Mouse (Mus musculus) heart, adult 11 months (tissue): ENCODE results near the gene Ap3m1.

Experiments used
- DNase-seq: peaks from one replicate; pipeline ENCODE4 v3.0.0; 2022

Ap3m1 gene

DNA sequence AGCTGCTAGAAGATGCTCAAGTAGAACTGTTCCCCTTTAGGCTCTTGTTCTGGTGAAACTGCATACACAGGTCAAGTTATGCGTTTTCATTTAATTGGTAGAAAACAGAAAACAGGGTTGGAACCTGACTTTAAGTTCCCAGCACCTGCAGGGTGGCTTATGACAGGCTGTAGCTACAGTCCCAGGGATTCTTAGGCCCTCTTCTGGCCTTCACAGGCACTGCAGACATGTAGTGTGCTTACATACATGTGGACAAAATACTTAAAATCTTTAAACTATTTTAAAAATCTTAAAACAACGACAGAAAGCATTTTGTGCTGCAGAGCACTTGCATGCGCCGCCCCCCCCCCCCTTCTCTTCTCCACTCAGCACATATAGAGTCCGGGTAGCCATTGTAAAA lies 17.3 kb upstream of the Ap3m1 start:
- DNase-seq, result no peak

DNA sequence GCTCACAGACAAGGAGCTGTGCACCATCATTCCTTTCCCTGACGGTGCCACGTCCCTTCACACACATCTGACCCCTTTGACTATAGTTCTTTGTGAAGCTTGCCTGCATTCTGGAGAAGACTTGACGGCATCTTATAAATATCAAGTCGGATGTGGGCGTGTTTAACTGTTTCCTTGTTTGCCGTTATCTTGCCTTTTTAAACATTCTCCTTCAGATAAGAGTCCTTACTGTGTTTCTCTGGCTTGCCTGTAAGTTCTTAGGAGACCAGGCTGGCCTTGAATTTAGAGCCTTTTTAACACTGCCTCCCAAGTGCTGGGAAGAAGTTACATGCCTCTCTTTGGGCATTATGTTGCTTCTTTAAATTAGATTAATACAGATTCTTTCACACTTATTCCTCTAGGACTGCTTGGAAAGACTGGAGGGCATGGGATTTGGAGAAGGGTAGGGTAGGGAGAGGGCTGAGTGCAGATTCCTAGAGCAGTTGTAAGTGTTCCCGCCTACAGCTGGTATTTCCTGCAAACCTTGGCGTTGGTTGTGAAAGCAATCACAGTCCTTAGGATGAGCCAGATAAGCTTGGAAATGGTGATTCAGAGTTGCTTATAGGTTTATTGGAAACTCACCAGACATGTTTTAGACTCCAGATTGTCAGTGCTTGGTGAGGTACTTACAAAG lies 13.3 kb upstream of the Ap3m1 start:
- DNase-seq, result peak; percentile 73

DNA sequence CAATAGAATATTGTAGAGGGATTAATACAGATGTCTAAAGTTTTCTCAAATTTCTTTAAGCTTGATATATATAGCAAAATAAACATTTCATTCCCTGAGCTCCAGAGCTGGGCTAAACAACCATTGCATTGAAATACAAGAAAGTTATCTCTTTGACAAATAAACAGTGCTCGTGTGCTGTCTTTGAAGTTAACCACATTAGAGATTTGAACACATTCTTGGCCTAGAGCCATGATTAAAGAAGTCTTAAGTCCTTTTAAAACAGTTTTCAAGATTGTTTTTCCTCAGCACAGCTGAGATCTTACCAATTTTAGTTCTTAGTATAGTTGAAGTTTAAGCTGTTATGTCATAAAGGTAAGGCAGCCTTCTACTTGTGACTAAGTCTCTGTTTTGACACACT lies 12.0 kb upstream of the Ap3m1 start:
- DNase-seq, result no peak

DNA sequence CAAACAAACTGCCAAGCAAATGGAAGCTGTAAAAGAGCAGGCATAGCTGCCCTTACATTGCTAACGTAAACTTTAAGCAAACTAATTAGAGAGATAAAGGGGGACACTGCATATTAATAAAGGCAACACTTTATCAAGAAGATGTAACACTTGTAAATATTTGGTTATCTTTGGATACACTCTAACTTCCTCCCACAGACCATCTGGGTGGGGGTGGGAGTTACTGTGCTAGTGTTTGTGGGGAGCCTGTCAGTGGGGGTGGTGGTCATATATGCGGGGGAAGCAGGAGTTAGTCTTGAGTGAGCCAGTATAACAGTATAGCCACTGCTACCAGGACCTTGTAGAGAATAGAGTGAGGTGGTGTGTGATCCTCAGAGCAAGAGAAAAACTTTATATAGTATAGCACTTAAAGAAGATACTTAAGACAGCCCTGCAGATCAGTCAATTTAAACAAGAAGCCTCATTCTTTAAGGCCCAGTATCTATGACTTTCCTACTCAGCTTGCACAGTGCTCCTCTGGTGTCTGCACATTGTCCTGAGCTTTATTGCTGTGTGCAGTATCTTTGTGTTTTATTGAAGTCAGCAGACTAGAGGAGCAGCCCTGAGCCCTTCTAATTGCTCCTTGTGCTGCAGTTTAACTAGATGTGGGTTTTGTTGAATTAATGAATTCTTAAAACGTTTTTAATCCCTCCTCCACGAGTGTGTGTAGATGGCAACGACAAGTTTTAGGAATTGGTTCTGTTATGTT lies 10.6 kb upstream of the Ap3m1 start:
- DNase-seq, result peak; percentile 68

DNA sequence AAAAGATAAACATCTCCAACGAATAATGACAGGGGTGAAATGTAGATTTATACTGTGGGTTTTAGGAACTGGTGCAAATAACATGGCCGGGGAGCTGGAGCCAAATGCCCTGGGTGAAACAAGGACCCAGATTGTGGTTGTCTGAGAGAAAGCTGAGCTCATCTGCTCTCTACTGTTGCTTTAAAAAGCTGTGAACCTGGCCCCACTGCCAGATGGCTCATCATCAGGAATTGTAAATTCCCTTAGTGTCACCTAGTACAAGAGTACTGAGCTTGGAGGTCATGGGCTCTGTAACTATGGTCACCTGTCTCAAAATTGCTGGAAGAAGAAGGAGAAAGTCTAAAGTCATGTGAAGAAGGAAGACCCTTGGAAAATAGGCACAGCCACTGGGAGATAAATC lies 6.7 kb upstream of the Ap3m1 start:
- DNase-seq, result peak; percentile 93

DNA sequence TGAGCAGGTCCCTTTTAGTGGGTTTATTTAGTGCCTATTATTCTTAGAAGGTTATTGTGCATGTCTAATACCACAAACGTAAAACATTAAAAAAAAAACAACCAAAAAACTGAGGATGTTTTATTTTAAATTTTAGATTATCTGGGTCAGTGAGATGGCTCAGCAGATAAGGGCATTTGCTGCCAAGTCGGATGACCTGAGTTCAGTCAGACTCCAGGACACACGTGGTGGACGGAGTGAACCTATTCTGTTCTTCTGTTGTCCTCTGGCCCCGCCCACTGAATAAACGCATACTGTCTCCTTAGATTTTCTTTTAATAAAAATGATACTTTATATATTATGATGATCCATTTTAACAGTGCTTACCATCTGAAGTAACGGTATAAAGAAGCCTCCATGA lies 1.3 kb upstream of the Ap3m1 start:
- peak; percentile 93 for DNase-seq

DNA sequence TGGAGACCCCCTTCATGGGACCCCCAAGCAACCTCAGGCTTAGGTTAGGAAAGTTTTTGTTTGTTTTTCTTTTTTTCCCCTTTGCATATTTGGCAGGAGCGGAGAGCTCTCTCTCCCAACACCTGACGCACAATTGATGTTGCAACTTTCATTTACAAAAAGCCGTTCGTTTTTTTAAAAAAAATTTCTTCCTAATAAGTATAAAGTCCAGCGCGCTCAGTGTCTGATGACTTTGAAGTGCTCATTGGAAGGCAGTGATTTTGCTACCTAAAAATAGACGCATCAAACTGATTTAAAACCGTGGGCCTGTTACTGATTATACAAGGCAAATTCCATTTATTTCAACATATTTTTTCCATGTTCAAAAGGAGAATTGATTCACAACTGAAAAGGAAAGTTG lies 843 bp upstream of the Ap3m1 start:
- no peak for DNase-seq

DNA sequence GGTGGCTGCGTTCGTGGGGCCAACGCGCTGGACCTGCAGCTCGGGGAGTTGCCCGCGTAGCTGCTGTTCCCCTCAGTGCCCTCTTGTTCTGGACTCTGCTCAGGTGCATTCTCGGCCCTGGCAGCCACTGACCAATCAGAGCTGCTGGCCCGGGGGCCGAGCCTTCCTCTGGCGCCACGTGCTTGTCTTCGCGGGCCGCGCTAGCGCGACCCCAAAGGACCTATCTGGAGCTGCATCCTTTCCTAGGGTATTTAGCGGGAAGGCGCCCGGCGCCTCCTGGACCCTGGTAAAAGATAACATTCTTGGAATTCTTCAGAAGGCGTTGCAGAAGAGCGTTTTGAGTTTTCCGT lies 448 bp upstream of the Ap3m1 start:
- DNase-seq, result peak; percentile 99

DNA sequence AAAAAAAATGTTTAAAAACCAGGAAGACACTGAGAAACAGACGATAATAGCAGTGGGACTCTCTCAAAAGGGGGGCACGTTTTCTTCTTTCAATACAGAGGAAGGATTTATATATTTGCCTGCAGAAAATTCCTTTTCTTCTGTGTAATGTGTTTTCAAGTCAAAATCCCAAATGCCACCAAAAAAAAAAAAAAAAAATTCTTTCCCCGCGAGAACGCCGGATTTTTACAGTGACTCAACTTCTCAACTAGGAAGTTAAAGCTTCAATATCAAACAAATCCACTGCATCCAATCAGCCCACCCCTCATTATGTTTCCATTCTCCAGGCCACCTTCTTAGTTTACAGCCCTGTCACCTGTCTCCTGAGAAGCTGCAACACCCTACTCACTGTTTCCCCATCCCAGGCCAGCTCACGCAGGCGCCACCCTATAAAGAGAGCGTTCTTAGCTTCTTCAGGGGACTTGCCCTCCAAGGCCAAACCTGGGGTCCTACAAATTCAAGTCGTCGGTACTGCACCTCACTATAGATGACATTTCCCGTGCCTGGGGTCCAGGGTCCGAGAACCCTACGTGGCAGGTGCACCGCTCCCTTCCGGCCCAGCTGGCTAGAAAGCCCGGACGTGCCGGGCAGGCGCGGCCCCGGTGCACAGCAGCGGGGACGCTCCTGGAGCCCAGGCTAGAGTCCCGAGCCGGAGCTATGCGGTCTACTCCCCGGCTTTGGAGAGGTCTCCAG lies 762 bp downstream of the Ap3m1 start:
- DNase-seq, result no peak

DNA sequence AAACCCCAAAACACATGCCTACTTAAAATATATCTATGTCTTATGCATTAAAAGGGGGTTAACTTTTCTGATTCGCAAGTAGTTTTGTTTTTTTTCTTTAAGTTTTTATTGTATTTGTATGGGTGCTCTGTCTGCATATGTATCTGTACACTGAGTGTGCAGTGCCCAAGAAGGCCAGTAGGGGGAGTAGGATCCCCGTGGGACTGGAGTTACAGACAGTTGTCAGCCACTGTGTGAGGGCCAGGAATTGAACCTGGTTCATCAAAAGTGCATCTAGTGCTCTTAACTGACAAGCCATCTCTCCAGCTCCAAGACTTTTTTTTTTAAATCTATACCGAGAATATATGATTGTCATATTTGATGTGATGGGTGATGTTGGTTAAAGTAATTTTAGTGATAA lies 1.6 kb downstream of the Ap3m1 start:
- DNase-seq, result peak; percentile 84

DNA sequence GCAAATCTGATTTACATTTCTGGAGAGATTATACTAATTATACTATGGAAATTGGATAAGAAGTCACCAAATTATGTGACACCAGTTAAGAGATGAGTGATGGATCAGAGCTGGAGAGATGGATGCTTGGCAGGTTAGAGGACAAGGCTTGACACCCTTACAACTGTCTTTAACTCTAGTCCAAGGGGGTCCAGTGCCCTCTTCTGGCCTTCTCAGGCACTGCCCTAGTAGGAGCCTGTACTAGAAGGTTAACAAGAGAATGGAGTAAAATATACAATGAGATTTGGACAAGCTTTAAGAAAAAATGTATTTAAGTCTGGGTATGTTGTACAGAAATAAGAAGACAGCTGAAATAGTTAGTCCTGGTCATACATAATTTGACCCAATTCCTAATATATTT lies 3.4 kb downstream of the Ap3m1 start:
- DNase-seq, result peak; percentile 92

DNA sequence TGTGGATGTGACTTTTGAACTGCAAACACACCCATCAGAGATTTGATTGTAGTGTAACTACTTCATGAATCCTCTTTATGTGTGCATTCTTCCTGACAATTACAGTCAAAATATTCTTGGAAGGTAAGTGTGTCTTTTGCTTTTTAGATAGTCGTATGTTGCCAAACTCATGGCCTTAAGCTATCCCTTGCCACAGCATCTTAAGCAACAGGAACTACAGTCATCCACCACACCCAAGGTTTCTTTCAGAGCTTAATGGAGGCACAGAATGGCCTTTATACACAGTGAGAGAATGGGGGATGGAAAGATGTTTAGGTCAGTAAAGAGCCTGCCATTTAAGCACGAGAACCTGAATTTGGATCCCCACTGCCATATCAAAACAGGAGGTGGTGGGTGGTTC lies 4.5 kb downstream of the Ap3m1 start:
- no peak for DNase-seq

DNA sequence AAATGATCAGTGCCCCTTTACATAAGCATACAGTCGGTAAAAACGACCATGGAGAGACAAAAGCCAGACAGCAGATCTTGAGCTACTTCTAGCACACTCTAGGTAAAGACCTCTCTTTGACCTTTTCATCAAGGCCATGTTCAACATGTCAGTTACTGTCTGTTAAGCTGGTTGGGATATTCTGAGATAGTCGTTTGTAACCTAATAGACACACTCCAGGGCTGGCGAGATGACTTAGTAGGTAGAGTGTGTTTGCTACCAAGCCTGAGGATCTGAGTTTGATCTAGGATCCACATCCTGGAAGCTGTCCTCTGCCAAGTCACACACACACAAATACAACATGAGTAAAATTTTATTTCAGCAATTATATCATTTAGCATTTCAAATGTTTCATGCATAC lies 12.7 kb downstream of the Ap3m1 start:
- DNase-seq, result peak; percentile 61

DNA sequence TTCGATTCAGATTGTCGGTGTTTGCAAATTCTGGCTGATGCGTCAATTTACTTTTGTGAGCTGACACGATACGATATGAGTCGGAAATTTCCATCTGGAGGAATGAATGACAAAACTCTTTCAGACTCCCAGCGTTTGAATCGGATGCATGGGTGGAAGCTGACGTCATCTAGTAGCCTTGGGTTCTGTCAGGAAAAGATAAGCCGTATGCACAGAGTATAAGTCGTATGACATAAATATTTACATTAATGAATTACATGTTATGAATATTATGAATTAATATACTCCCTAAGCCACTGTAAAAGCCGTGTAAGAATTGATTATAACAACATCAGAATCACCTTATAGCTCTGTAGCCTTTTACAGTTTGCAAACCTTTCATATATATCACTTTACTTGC lies 13.2 kb downstream of the Ap3m1 start:
- peak; percentile 52 for DNase-seq

DNA sequence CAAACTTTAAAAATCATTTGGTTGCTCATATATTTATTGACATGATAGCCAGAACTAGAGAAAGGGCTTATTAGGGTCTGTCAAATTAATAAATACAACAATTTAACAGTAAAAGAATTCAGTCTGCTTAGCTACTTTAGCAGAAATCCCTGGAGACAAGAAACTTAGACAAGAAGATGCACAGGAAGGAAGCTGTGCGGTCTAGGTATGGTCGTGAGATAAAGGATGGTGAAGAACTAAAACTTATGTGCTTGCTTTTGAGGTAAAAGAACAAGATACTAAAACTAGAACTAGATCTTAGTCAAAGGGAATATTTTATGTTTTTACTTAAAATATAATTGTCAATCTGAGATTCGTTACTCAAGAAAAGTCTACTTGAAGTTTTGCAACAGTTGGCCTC lies 17.5 kb downstream of the Ap3m1 start:
- no peak for DNase-seq

DNA sequence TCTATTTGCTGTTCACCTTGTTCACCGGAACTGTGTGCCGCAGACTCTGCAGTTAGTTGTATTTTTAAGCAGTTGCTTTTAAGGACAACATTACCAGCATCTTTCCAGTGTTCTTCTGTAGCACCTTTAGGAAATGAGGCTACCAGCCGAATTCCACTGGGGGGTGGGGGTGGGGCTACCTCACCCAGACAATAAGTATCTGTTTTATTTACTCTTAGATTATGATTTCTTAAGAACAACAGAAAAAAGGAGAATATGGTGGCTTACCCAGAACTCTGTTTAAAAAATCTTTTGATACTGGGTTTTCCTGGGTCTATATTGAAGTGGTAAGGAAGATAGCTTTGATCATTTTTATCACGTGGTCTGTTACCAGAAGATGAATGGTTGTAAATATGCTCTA lies 18.0 kb downstream of the Ap3m1 start:
- no peak for DNase-seq

DNA sequence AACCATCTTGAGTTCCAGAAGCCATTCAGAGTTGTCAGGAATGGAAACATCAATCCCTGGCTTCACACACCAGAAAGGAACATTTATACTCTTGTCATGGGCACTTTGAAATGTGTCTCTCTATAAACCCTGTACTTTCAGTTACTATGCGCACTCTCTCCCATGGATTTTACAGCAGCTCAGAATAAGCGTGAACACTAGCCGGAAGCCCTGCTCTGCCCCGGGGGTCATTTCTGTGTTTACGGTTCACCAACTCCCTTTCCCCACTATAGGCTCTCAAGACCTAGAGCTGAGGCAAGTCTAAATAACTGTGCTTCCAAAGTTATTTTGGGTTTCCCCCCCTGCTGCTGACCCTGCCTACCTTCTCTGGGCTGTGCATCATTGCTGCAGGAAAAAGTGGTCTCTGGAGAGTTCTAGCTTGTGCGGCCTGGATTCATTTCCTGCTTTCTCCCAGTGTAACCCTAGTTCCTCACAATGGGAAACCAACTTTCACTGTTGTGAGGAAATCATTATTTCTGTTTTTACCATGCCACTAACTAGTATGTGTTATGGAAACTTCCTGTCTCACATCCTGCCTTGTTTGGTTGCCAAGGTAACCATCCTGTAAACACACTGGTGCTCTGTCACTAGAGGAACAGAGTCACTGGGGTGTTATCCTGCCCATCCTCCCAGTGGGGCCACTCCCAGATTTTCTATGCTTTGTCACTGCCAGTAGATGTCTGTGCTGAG lies 20.4 kb downstream of the Ap3m1 start:
- peak; percentile 99 for DNase-seq

DNA sequence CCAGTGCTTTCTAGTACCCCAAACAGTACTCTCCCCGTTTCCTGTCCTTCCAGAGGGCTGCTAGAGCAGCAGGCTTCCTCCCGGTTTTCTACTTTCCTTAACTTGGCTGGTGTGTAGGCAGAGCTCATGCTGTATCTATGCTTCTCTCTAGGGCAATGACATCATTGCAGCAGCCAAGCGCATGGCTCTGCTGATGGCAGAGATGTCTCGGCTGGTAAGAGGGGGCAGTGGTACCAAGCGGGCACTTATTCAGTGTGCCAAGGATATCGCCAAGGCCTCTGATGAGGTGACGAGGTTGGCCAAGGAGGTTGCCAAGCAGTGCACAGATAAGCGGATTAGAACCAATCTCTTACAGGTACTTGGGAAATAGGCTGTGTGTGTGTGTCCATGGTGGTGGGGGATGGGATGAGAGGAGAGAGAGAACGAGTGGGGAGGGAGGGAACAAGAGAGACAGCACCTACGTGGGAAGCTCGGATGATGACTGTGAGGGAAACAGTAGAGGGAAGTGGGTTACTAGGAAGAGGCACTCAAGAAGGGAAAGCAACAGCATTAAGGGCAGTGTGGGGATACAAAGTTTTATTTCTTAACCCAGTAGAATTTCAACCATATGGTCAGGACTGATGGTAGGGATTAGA lies 23.2 kb downstream of the Ap3m1 start:
- DNase-seq, result peak; percentile 91

DNA sequence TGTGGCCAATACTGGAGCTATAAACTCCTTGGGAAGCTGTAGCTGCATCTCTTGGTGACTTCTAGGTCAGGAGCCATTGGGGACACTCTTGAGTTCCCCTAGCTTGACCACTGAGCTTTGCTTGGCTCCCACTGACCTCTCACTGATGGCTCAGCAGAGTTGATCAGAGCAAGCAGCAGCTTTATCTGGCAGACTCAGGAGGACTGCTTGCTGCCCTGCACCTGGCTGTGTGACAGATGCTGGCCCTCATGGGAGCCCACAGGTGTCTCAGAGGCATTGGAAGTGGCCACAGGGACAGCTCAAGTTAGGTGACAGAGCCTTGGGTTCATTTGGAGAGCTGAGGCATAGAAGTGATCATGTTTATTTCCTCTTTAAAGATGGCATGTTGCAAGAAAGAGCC lies 24.8 kb downstream of the Ap3m1 start:
- peak; percentile 88 for DNase-seq

DNA sequence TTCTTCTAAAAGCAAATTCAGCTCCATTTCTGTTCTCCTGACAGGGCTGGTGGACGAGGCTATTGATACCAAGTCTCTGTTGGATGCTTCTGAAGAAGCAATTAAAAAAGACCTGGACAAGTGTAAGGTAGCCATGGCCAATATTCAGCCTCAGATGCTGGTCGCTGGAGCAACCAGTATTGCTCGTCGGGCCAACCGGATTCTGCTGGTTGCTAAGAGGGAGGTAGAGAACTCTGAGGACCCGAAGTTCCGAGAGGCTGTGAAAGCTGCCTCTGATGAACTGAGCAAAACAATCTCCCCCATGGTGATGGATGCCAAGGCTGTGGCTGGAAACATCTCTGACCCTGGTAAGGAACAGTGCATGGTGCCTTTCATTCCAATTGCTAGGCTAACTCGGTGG lies 31.9 kb downstream of the Ap3m1 start:
- no peak for DNase-seq

DNA sequence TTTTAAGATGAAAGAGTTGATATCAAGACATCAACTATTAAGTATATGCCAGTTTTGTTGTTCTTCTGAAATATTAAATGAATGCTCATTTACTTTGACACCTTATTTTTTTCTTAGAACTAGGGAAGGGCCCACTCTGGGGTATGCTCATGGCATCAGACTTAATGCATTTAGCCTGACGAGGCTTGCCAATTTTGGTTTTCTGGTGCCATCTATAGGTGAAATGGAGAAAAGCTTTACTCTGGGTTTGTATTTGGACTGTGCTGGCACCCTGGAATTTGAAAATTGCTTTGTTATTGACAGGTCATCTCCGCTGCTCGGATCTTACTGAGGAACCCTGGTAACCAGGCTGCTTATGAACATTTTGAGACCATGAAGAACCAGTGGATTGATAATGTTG lies 33.3 kb downstream of the Ap3m1 start:
- no peak for DNase-seq

DNA sequence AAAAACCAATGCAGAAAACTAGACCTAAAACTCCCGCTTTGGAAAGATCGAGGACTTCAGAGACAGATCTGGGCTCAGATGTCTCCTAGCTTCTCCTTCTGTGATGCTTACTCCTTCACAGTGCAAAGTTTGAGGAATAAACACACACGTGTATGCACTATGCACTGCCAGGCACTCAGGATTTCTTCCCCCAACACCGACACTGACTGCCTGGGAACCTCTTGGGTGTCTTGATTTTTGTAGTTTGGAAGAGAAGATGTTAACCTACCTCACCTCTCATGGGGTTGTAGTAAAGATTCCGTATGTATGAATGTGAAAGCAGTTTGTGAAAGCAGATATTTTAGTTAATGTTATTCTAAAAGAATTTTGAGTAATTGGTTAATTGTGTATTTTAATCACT lies 34.4 kb downstream of the Ap3m1 start:
- peak; percentile 70 for DNase-seq

DNA sequence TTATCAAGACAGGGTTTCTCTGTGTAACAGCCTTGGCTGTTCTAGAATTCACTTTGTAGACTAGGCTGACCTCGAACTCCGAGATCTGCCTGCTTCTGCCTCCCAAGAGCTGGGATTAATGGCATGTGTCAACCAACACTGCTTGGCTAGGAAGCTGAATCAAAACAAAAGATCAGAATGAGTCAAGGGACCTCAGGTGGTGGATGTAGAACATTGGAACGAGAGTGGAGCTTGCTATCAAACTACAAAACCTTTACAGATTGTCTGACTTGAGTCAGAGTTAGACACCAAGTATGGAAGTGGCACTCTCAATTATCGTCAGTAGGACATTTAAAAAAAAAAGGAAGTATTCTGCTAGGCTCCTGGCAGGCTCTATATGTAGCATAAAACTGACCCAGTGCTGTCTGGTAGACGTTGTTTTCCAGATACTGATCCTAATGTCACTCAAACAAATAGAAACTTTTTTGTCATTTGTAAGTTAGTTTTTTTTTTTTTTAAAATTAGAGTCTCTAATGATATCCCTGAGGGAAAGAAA lies 38.4 kb downstream of the Ap3m1 start:
- DNase-seq, result no peak
